Comparison of ENCODE assay signal across 27 mouse cellular contexts in the genomic region with DNA sequence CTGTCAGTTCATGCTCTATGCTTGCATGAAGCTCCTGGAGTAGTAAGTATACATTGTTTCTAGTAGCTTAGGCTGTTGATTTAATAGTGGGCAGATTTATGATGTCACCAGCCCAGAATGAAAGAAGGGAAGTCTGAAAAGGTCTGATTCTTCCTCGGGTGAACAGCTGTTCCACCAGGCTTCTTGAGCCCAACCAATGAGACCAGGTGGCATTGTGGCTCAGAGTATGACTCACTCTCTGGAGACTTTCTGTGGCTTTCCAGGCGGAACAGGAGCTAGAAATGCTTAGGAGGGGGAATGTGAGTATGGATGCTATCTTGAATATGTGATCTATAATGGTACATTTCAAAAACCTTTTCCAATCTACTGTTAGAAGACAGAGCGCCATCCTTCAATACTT.
DNase-seq lines count a peak whose midpoint lies in the region; ATAC-seq and TF ChIP-seq lines count a peak whose summit lies in the region.
"Had no signal": no experiment of that assay in that cellular context is flagged by ENCODE, and none has a peak within 500 bp of the region (broad histone marks: within the 10 kb centered on the region; RNA-seq: fewer than 3 reads in every experiment).

No protein-coding gene starts in this region.

- no peak overlapping the region for H3K9ac ChIP-seq in CH12.LX (ENCODE audit: insufficient read depth, low read depth)
- H3K9ac ChIP-seq: forebrain, embryonic 12.5 days; forebrain, postnatal 0 days; hindbrain, embryonic 14.5 days; limb, embryonic 13.5 days; liver, embryonic 12.5 days; liver, postnatal 0 days; midbrain, embryonic 12.5 days; neural tube, embryonic 13.5 days had no signal

- no peak for TF ChIP-seq CTCF in left cerebral cortex, adult 2 months (IDR thresholded peaks at IDR 0.05)
- TF ChIP-seq CTCF in CH12.LX (conservative IDR thresholded peaks at IDR 0.05 in 1 of 2, IDR thresholded peaks at IDR 0.05 in 1 of 2; ENCODE audit: low read depth in 2 of 2, low read length in 2 of 2): no peak

- intact Hi-C loops in left cerebral cortex, adult 2 months (cut with DNase I): no loop called here
- intact Hi-C loops in left cerebral cortex, postnatal 14 days (cut with DNase I): no loop called here

- no peaks in the 10 kb centered on the region for H3K36me3 ChIP-seq in CH12.LX (replicated peaks in 1 of 2; ENCODE audit: control insufficient read depth in 1 of 2, insufficient read depth in 1 of 2, low read length in 1 of 2)
- H3K36me3 ChIP-seq: forebrain, embryonic 12.5 days; limb, embryonic 13.5 days; liver, embryonic 12.5 days; midbrain, embryonic 12.5 days; neural tube, embryonic 13.5 days had no signal

- in situ Hi-C loops in CH12.LX (cut with MboI; ENCODE audit: low pct_ligation_motif_present, low pct_unique_long_range_greater_than_20kb, low sequenced_read_pairs): no loop called here

- no peaks in the 10 kb centered on the region for H3K27me3 ChIP-seq in CH12.LX (replicated peaks)
- H3K27me3 ChIP-seq: forebrain, embryonic 12.5 days; limb, embryonic 13.5 days; liver, embryonic 12.5 days; megakaryocyte, embryonic 14.5 days; midbrain, embryonic 12.5 days; neural tube, embryonic 13.5 days had no signal

- no peaks in the 10 kb centered on the region for H3K9me3 ChIP-seq in CH12.LX (replicated peaks; ENCODE audit: low read length)
- H3K9me3 ChIP-seq: forebrain, embryonic 12.5 days; limb, embryonic 13.5 days; liver, embryonic 12.5 days; midbrain, embryonic 12.5 days; neural tube, embryonic 13.5 days had no signal

- H3K79me2 ChIP-seq in CH12.LX (replicated peaks; ENCODE audit: control insufficient read depth, extremely low read depth, insufficient read depth, poor library complexity, severe bottlenecking): no peaks in the 10 kb centered on the region

- no peak overlapping the region for H3K4me3 ChIP-seq in left cerebral cortex, adult 2 months
- H3K4me3 ChIP-seq in CH12.LX (replicated peaks in 1 of 3; ENCODE audit: low read depth in 2 of 3, low read length in 2 of 3, poor library complexity in 1 of 3): no peak overlapping the region
- H3K4me3 ChIP-seq: erythroblast, embryonic 14.5 days; forebrain, embryonic 12.5 days; limb, embryonic 13.5 days; liver, embryonic 12.5 days; megakaryocyte, embryonic 14.5 days; midbrain, embryonic 12.5 days; neural tube, embryonic 13.5 days had no signal

- TF ChIP-seq POLR2A in CH12.LX (IDR thresholded peaks at IDR 0.05; ENCODE audit: low read depth, low read length): no peak

- DNase-seq in left cerebral cortex, adult 2 months (ENCODE audit: extremely low spot score in 1 of 2, low spot score in 2 of 2): no peak
- DNase-seq in left cerebral cortex, postnatal 14 days (ENCODE audit: low spot score in 2 of 2): no peak
- DNase-seq in CH12.LX (ENCODE audit: extremely low read depth): peak; percentile 21
- peak; percentile 40 for DNase-seq in fibroblast of lung, adult 2 months (ENCODE audit: low read depth)
- DNase-seq in liver: no peak
- DNase-seq in lung, postnatal 10 days: no peak
- DNase-seq: adrenal gland, postnatal 14 days; cerebellum, adult 11-12 months; cerebellum, postnatal 14 days; forebrain, postnatal 0 days; gastrocnemius, postnatal 25 days; kidney, adult 9 months; kidney, postnatal 25 days; liver, postnatal 0 days; lung, postnatal 4 days; right cerebral cortex, postnatal 4 days had no signal

- dilution Hi-C loops in CH12.LX (cut with MboI; ENCODE audit: extremely low pct_ligation_motif_present, extremely low pct_unique_long_range_greater_than_20kb, low sequenced_read_pairs): no loop called here

- no peak overlapping the region for H3K4me2 ChIP-seq in CH12.LX (ENCODE audit: insufficient read depth, low read depth, poor library complexity, severe bottlenecking)
- H3K4me2 ChIP-seq: forebrain, embryonic 12.5 days; hindbrain, embryonic 14.5 days; limb, embryonic 13.5 days; liver, embryonic 12.5 days; midbrain, embryonic 12.5 days; neural tube, embryonic 13.5 days had no signal

- ATAC-seq in activated CD4-positive, CD25-positive, alpha-beta regulatory T cell, adult 4 months: no peak
- ATAC-seq: CD4-positive, CD25-positive, alpha-beta regulatory T cell, adult 4 months; forebrain, postnatal 0 days; intestine, postnatal 0 days; liver, embryonic 12.5 days; liver, postnatal 0 days had no signal

- no peak for TF ChIP-seq RAD21 in CH12.LX (IDR thresholded peaks at IDR 0.05; ENCODE audit: low read depth, low read length)

- peak; percentile 47; the same call in 1 of the 2 replicates for TF ChIP-seq EP300 in CH12.LX (IDR thresholded peaks at IDR 0.05; ENCODE audit: low read length)

- H3K27ac ChIP-seq in left cerebral cortex, adult 2 months: peak overlapping the region; percentile 58; the same call in 1 of the 2 replicates
- no peak overlapping the region for H3K27ac ChIP-seq in CH12.LX (ENCODE audit: insufficient read depth, low read depth)
- H3K27ac ChIP-seq: forebrain, embryonic 12.5 days; hindbrain, embryonic 14.5 days; limb, embryonic 13.5 days; liver, embryonic 12.5 days; midbrain, embryonic 12.5 days; neural tube, embryonic 13.5 days had no signal

- H3K4me1 ChIP-seq in CH12.LX (ENCODE audit: control insufficient read depth in 1 of 2, insufficient read depth in 2 of 2): peaks cover 0 to 19% of the 10 kb centered on the region in 2 experiments; a peak in 2 of 4 replicates
- H3K4me1 ChIP-seq: forebrain, embryonic 12.5 days; limb, embryonic 13.5 days; midbrain, embryonic 12.5 days; neural tube, embryonic 13.5 days had no signal

TF ChIP-seq in CH12.LX, 34 proteins besides CTCF, POLR2A, EP300 and RAD21:
- TF ChIP-seq MAZ (IDR thresholded peaks at IDR 0.05; ENCODE audit: low read depth, low read length) (no peak), ETS1 (conservative IDR thresholded peaks at IDR 0.05; ENCODE audit: low read depth, low read length) (peak; percentile 57), MXI1 (IDR thresholded peaks at IDR 0.05; ENCODE audit: low read depth, low read length) (no peak)

Comparison
In these comparisons a context has a peak if more than half of its experiments do, and no peak if none do; other contexts are left out.
1. DNase-seq: peak in CH12.LX (single experiment) and fibroblast of lung, adult 2 months (single experiment); none in left cerebral cortex, adult 2 months (0 of 2), left cerebral cortex, postnatal 14 days (0 of 2), liver (single experiment) and lung, postnatal 10 days (single experiment).